Comparison of ENCODE assay signal across 8 mouse cellular contexts in the genomic region with DNA sequence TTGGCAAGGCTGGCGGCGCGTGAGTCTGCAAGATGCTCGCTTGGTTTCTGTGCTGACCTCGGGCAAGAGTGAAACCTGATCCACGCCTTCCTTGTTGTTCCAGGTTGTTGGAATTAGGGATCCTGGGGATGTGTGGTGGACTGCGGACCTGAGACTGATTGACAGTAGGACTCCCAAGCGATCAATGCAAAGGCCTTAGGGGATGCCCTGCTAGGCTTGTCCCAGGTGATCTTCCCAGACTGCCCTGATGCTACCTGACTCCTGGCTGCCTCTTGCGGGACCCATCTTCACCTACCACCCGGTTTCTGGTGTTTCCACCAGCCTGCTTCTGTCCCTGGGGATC. TPM values are rescaled to one million over a fixed set of nuclear protein-coding genes. Genes with fewer than 3 reads are reported as not detected.
A peak's percentile ranks its signal among the peaks of the same experiment; 100 is the strongest.
DNase-seq lines count a peak whose midpoint lies in the region; ATAC-seq and TF ChIP-seq lines count a peak whose summit lies in the region.

No protein-coding gene starts in this region.

- no peak for TF ChIP-seq CTCF in bone marrow macrophage, adult 2 months (IDR thresholded peaks at IDR 0.05; ENCODE audit: low read depth, low read length)

- no peak for TF ChIP-seq POLR2A in bone marrow macrophage, adult 2 months (IDR thresholded peaks at IDR 0.05; ENCODE audit: borderline replicate concordance, low read depth, low read length)

- no peaks in the 10 kb centered on the region for H3K27me3 ChIP-seq in kidney, embryonic 14.5 days (ENCODE audit: control insufficient read depth, insufficient read depth, low read length)
- H3K27me3 ChIP-seq in hindbrain, embryonic 13.5 days = no peaks in the 10 kb centered on the region
- H3K27me3 ChIP-seq in midbrain, embryonic 13.5 days = no peaks in the 10 kb centered on the region

- peak overlapping the region; percentile 85 for H3K9ac ChIP-seq in kidney, embryonic 14.5 days (ENCODE audit: low read depth, low read length)
- peak overlapping the region; percentile 85 for H3K9ac ChIP-seq in hindbrain, embryonic 13.5 days
- peak overlapping the region; percentile 76 for H3K9ac ChIP-seq in midbrain, embryonic 13.5 days (replicated peaks)

- WGBS in kidney, embryonic 14.5 days = under 1% methylated on average over 10 of the region's 10 CpGs
- under 1% methylated on average over 10 of the region's 10 CpGs for WGBS in hindbrain, embryonic 13.5 days
- under 1% methylated on average over 10 of the region's 10 CpGs for WGBS in midbrain, embryonic 13.5 days

- H3K4me3 ChIP-seq in kidney, embryonic 14.5 days (ENCODE audit: low read length) = peak overlapping the region; percentile 86
- H3K4me3 ChIP-seq in bone marrow macrophage, adult 2 months (ENCODE audit: insufficient read depth, low read length) = peak overlapping the region; percentile 86
- H3K4me3 ChIP-seq in hindbrain, embryonic 13.5 days = peak overlapping the region; percentile 91
- peak overlapping the region; percentile 87 for H3K4me3 ChIP-seq in midbrain, embryonic 13.5 days (replicated peaks)

- H3K4me1 ChIP-seq in kidney, embryonic 14.5 days (ENCODE audit: control insufficient read depth, insufficient read depth, low read length) = peaks cover 5% of the 10 kb centered on the region; the same call in 1 of the 2 replicates
- H3K4me1 ChIP-seq in bone marrow macrophage, adult 2 months (ENCODE audit: control insufficient read depth, insufficient read depth, low read length) = peaks cover 5% of the 10 kb centered on the region; the same call in 1 of the 2 replicates
- peaks cover 13% of the 10 kb centered on the region for H3K4me1 ChIP-seq in hindbrain, embryonic 13.5 days (replicated peaks)
- H3K4me1 ChIP-seq in midbrain, embryonic 13.5 days (replicated peaks) = peaks cover 11% of the 10 kb centered on the region; the same call in 1 of the 2 replicates

- H3K4me2 ChIP-seq in kidney, embryonic 14.5 days (replicated peaks; ENCODE audit: low read depth, low read length) = peak overlapping the region; percentile 76
- H3K4me2 ChIP-seq in hindbrain, embryonic 13.5 days = peak overlapping the region; percentile 84
- H3K4me2 ChIP-seq in midbrain, embryonic 13.5 days (replicated peaks) = peak overlapping the region; percentile 86

- no peak overlapping the region for H3K27ac ChIP-seq in kidney, embryonic 14.5 days (ENCODE audit: low read depth, low read length)
- H3K27ac ChIP-seq in bone marrow macrophage, adult 2 months (ENCODE audit: insufficient read depth, low read depth, low read length) = no peak overlapping the region
- H3K27ac ChIP-seq in hindbrain, embryonic 13.5 days = peak overlapping the region; percentile 82
- peak overlapping the region; percentile 49 for H3K27ac ChIP-seq in midbrain, embryonic 13.5 days

- DNase-seq in kidney, adult 8-10 months = no peak
- DNase-seq in left cerebral cortex, adult 18-20 months (ENCODE audit: low spot score in 2 of 2) = no peak
- DNase-seq in gastrocnemius, postnatal 25 days = no peak
- DNase-seq in kidney, adult 11 months = no peak

- H3K9me3 ChIP-seq in kidney, embryonic 14.5 days (ENCODE audit: control insufficient read depth, low read length) = no peaks in the 10 kb centered on the region
- no peaks in the 10 kb centered on the region for H3K9me3 ChIP-seq in hindbrain, embryonic 13.5 days
- H3K9me3 ChIP-seq in midbrain, embryonic 13.5 days = no peaks in the 10 kb centered on the region

- H3K36me3 ChIP-seq in kidney, embryonic 14.5 days (ENCODE audit: control insufficient read depth, insufficient read depth, low read length) = no peaks in the 10 kb centered on the region
- H3K36me3 ChIP-seq in hindbrain, embryonic 13.5 days = no peaks in the 10 kb centered on the region
- H3K36me3 ChIP-seq in midbrain, embryonic 13.5 days = no peaks in the 10 kb centered on the region

- ATAC-seq in kidney, embryonic 14.5 days (ENCODE audit: low FRiP score, low TSS enrichment) = peak; percentile 74
- ATAC-seq in hindbrain, embryonic 13.5 days (ENCODE audit: low FRiP score) = peak; percentile 80
- ATAC-seq in midbrain, embryonic 13.5 days = peak; percentile 88

RNA-seq across cellular contexts. Expression of gene Chmp2b, which starts 0.3 kb away (rescaled TPM):
- polyA plus RNA-seq in kidney, embryonic 14.5 days (2014; fragmentation: Nextera tagmentation; extraction: Ambion mirVana) = 86.0 and 91.9 TPM in 2 replicates
- polyA plus RNA-seq in bone marrow macrophage, adult 2 months (2012; ENCODE audit: insufficient read depth, insufficient read length, missing spikeins) = 72.6 and 84.3 TPM in 2 replicates
- 136 and 169 TPM in 2 replicates for polyA plus RNA-seq in hindbrain, embryonic 13.5 days (2015; fragmentation: Nextera tagmentation; extraction: Ambion mirVana)
- 44.4 and 45.7 TPM in 2 replicates for polyA plus RNA-seq in midbrain, embryonic 13.5 days (2015; fragmentation: Nextera tagmentation; extraction: Ambion mirVana)
- 10 to 100 TPM; 62.6 to 63.1 TPM for total RNA-seq in left cerebral cortex, adult 18-20 months (2021)
- total RNA-seq in gastrocnemius, postnatal 25 days (2021) = 10 to 100 TPM; 30.1 to 31.4 TPM

RNA-seq across cellular contexts. Expression of gene Pou1f1, which starts 42.5 kb away (rescaled TPM):
- not detected in 2 replicates for polyA plus RNA-seq in kidney, embryonic 14.5 days (2014; fragmentation: Nextera tagmentation; extraction: Ambion mirVana)
- polyA plus RNA-seq in bone marrow macrophage, adult 2 months (2012; ENCODE audit: insufficient read depth, insufficient read length, missing spikeins) = not detected in 2 replicates
- polyA plus RNA-seq in hindbrain, embryonic 13.5 days (2015; fragmentation: Nextera tagmentation; extraction: Ambion mirVana) = 0.09 TPM in 1 of 2 replicates, not detected in the other
- polyA plus RNA-seq in midbrain, embryonic 13.5 days (2015; fragmentation: Nextera tagmentation; extraction: Ambion mirVana) = not detected in 2 replicates
- total RNA-seq in left cerebral cortex, adult 18-20 months (2021) = not detected
- total RNA-seq in gastrocnemius, postnatal 25 days (2021) = not detected

Comparison
In these comparisons a context has a peak if more than half of its experiments do, and no peak if none do; other contexts are left out.
1. H3K27ac ChIP-seq: peak in hindbrain, embryonic 13.5 days (single experiment) and midbrain, embryonic 13.5 days (single experiment); none in kidney, embryonic 14.5 days (single experiment) and bone marrow macrophage, adult 2 months (single experiment).
2. Peak in every context shown above with its lines, with median percentiles within 50 percentile points of each other: ATAC-seq, H3K4me2 ChIP-seq, H3K4me3 ChIP-seq and H3K9ac ChIP-seq.